Mouse (Mus musculus) granulocyte monocyte progenitor cell, adult 5-6 weeks (primary cell): ENCODE measurements around the gene P2rx1. TPM values are rescaled to one million over a fixed set of nuclear protein-coding genes. Genes with fewer than 3 reads are reported as not detected.

Experiments used
- ATAC-seq: replicated peaks from 2 replicates; pipeline ENCODE4 v1.8.0; 2016; ENCODE audit warnings: mild to moderate bottlenecking, moderate TSS enrichment, inconsistent platforms; ENCODE audit not compliant: poor library complexity, severe bottlenecking
- total RNA-seq, 2 experiments: library from RNA; stranded (forward) in 1 of 2; stranded (reverse) in 1 of 2; fragments of 200-712, 200-1000 nt in 1 of 2; fragments of >200 nt in 1 of 2; fragmentation: Nextera tagmentation in 1 of 2; gene quantifications; 2 replicates each; pipeline ENCODE4 v1.2.3; 2014 to 2017

P2rx1 gene
- total RNA-seq, 2 experiments from 2014 or later: 3.3 to 10.4 TPM

GRCm38 (mm10) chr11:73059630-73060029 lies 60.7 kb downstream of the P2rx1 start:
- ATAC-seq: no peak

- ATAC-seq: no peak
Observed at GRCm38 (mm10) chr11:73061413-73061812, 62.5 kb downstream of the P2rx1 start.

Other genes with a start within 250 kb of the P2rx1 start
- gene Cyb5d2, start 203.0 kb upstream of the P2rx1 start, total RNA-seq (2014; fragmentation: Nextera tagmentation): 2.2 and 3.2 TPM in 2 replicates
- 4.4 and 9.7 TPM in 2 replicates for gene Cyb5d2, start 203.0 kb upstream of the P2rx1 start, total RNA-seq (2017)
- gene Zzef1, start 202.9 kb upstream of the P2rx1 start, total RNA-seq (2014; fragmentation: Nextera tagmentation): 29.9 and 31.8 TPM in 2 replicates
- gene Zzef1, start 202.9 kb upstream of the P2rx1 start, total RNA-seq (2017): 21.6 and 22.1 TPM in 2 replicates
- gene Atp2a3, start 37.9 kb upstream of the P2rx1 start, total RNA-seq (2014; fragmentation: Nextera tagmentation): 78.9 and 88.4 TPM in 2 replicates
- 65.9 and 73.9 TPM in 2 replicates for gene Atp2a3, start 37.9 kb upstream of the P2rx1 start, total RNA-seq (2017)
- gene Camkk1, start 19.9 kb downstream of the P2rx1 start, total RNA-seq (2014; fragmentation: Nextera tagmentation): 0.49 and 0.86 TPM in 2 replicates
- gene Camkk1, start 19.9 kb downstream of the P2rx1 start, total RNA-seq (2017): 1.5 and 3.1 TPM in 2 replicates
- 10.1 and 13.2 TPM in 2 replicates for gene Ncbp3, start 48.7 kb downstream of the P2rx1 start, total RNA-seq (2014; fragmentation: Nextera tagmentation)
- gene Ncbp3, start 48.7 kb downstream of the P2rx1 start, total RNA-seq (2017): 12.6 and 15.6 TPM in 2 replicates
- gene Itgae, start 91.5 kb downstream of the P2rx1 start, total RNA-seq (2014; fragmentation: Nextera tagmentation): 0.68 TPM in 1 of 2 replicates, not detected in the other
- gene Itgae, start 91.5 kb downstream of the P2rx1 start, total RNA-seq (2017): 0.77 TPM in 1 of 2 replicates, not detected in the other
- gene Haspin, start 139.2 kb downstream of the P2rx1 start, total RNA-seq (2014; fragmentation: Nextera tagmentation): 15.6 and 18.7 TPM in 2 replicates
- 20.5 and 23.0 TPM in 2 replicates for gene Haspin, start 139.2 kb downstream of the P2rx1 start, total RNA-seq (2017)
- gene P2rx5, start 161.3 kb downstream of the P2rx1 start, total RNA-seq (2014; fragmentation: Nextera tagmentation): not detected in 2 replicates
- not detected in 2 replicates for gene P2rx5, start 161.3 kb downstream of the P2rx1 start, total RNA-seq (2017)
- 71.0 and 77.9 TPM in 2 replicates for gene Emc6, start 177.9 kb downstream of the P2rx1 start, total RNA-seq (2014; fragmentation: Nextera tagmentation)
- 50.7 and 76.5 TPM in 2 replicates for gene Emc6, start 177.9 kb downstream of the P2rx1 start, total RNA-seq (2017)
- 10.4 and 19.9 TPM in 2 replicates for gene Tax1bp3, start 178.0 kb downstream of the P2rx1 start, total RNA-seq (2014; fragmentation: Nextera tagmentation)
- 6.3 and 11.7 TPM in 2 replicates for gene Tax1bp3, start 178.0 kb downstream of the P2rx1 start, total RNA-seq (2017)
- gene Ctns, start 199.9 kb downstream of the P2rx1 start, total RNA-seq (2014; fragmentation: Nextera tagmentation): 24.7 and 26.8 TPM in 2 replicates
- 15.6 and 17.5 TPM in 2 replicates for gene Ctns, start 199.9 kb downstream of the P2rx1 start, total RNA-seq (2017)
- 1.8 and 1.9 TPM in 2 replicates for gene Shpk, start 200.4 kb downstream of the P2rx1 start, total RNA-seq (2014; fragmentation: Nextera tagmentation)
- 1.8 and 3.1 TPM in 2 replicates for gene Shpk, start 200.4 kb downstream of the P2rx1 start, total RNA-seq (2017)
- gene Trpv1, start 235.2 kb downstream of the P2rx1 start, total RNA-seq (2014; fragmentation: Nextera tagmentation): not detected in 2 replicates
- gene Trpv1, start 235.2 kb downstream of the P2rx1 start, total RNA-seq (2017): not detected in 2 replicates